Mouse (Mus musculus): Measurements from ENCODE around the gene Epb41l3. TPM values are rescaled to one million over a fixed set of nuclear protein-coding genes. Genes with fewer than 3 reads are reported as not detected.

Gene Epb41l3
- polyA plus RNA-seq, 1 experiment, result 0.12 TPM

- H3K36me3 ChIP-seq (ENCODE audit: control insufficient read depth), result no peaks in the 10 kb centered on the region
- H3K4me3 ChIP-seq (replicated peaks), result no peak overlapping the region
- H3K4me1 ChIP-seq (ENCODE audit: control insufficient read depth), result no peaks in the 10 kb centered on the region
- no peak for TF ChIP-seq GATA1 (IDR thresholded peaks at IDR 0.05; ENCODE audit: low read length)
- no peak for TF ChIP-seq TAL1 (IDR thresholded peaks at IDR 0.05; ENCODE audit: low read length)
- peaks cover 5% of the 10 kb centered on the region; the same call in 1 of the 2 replicates for H3K9me3 ChIP-seq (ENCODE audit: control insufficient read depth, low read length)
- no peaks in the 10 kb centered on the region for H3K27me3 ChIP-seq (ENCODE audit: control insufficient read depth)
These were observed 201.9 kb downstream of the Epb41l3 start for GRCm38 (mm10) chr17:69277362-69277761.

DNA sequence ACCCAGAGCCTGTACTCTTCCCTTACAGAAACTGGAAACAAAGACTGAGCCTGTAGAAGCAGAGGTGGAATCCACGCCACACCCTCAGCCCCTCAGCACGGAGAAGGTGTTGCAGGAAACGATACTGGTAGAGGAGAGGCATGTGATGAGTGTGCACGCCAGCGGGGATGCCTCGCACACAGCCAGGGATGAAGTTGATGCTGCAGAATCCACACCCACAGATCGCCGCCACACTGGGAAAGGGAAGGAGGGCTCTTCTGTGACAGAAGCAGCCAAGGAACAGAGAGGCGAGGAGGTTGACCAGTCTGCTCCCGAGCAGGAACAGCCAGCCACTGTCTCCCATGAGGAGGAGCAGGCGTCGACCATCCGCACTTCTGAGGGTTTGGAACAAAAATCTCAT is 209.0 kb downstream of the Epb41l3 start:
- no peaks in the 10 kb centered on the region for H3K36me3 ChIP-seq (ENCODE audit: control insufficient read depth)
- no peak overlapping the region for H3K4me3 ChIP-seq (replicated peaks)
- H3K27me3 ChIP-seq (ENCODE audit: control insufficient read depth), result no peaks in the 10 kb centered on the region
- no peaks in the 10 kb centered on the region for H3K4me1 ChIP-seq (ENCODE audit: control insufficient read depth)
- no peak for TF ChIP-seq GATA1 (IDR thresholded peaks at IDR 0.05; ENCODE audit: low read length)
- TF ChIP-seq TAL1 (IDR thresholded peaks at IDR 0.05; ENCODE audit: low read length), result no peak
- H3K9me3 ChIP-seq (ENCODE audit: control insufficient read depth, low read length), result peaks cover 51% of the 10 kb centered on the region

DNA sequence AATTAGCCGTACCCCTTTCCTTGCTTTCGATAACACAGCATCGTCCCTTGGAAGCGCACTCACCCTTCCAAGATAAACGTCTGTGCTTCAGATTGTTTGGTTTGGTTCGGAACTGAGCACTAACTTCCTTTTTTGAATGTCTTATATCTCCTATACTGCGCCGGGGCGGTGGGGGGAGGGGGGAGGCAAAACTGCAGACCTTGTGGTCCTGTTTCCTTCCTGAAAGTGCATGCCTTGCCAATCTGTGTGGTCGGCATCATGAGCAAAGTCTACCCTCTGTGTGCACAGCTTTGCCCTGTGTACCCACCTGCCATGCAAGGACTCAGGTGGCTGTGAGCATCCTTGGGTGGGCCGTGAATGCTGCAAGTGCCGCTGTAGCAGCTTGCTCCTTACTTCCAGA is 212.6 kb downstream of the Epb41l3 start:
- no peaks in the 10 kb centered on the region for H3K36me3 ChIP-seq (ENCODE audit: control insufficient read depth)
- no peaks in the 10 kb centered on the region for H3K4me1 ChIP-seq (ENCODE audit: control insufficient read depth)
- peaks cover 47% of the 10 kb centered on the region for H3K9me3 ChIP-seq (ENCODE audit: control insufficient read depth, low read length)
- H3K4me3 ChIP-seq (replicated peaks), result no peak overlapping the region
- H3K27me3 ChIP-seq (ENCODE audit: control insufficient read depth), result no peaks in the 10 kb centered on the region
- TF ChIP-seq TAL1 (IDR thresholded peaks at IDR 0.05; ENCODE audit: low read length), result no peak
- TF ChIP-seq GATA1 (IDR thresholded peaks at IDR 0.05; ENCODE audit: low read length), result no peak

GRCm38 (mm10) chr17:69290272-69290671 is 214.8 kb downstream of the Epb41l3 start:
- H3K4me3 ChIP-seq (replicated peaks), result no peak overlapping the region
- H3K4me1 ChIP-seq (ENCODE audit: control insufficient read depth), result no peaks in the 10 kb centered on the region
- no peak for TF ChIP-seq TAL1 (IDR thresholded peaks at IDR 0.05; ENCODE audit: low read length)
- no peak for TF ChIP-seq GATA1 (IDR thresholded peaks at IDR 0.05; ENCODE audit: low read length)
- no peaks in the 10 kb centered on the region for H3K27me3 ChIP-seq (ENCODE audit: control insufficient read depth)
- no peaks in the 10 kb centered on the region for H3K36me3 ChIP-seq (ENCODE audit: control insufficient read depth)
- peaks cover 42% of the 10 kb centered on the region for H3K9me3 ChIP-seq (ENCODE audit: control insufficient read depth, low read length)

GRCm38 (mm10) chr17:69301552-69301951 is 226.1 kb downstream of the Epb41l3 start:
- Histone ChIP-seq H3K27me3 (ENCODE audit: control insufficient read depth) (no peaks in the 10 kb centered on the region), H3K9me3 (ENCODE audit: control insufficient read depth, low read length) (peaks cover 14% of the 10 kb centered on the region; the same call in 1 of the 2 replicates), H3K4me3 (replicated peaks) (no peak overlapping the region), H3K4me1 (ENCODE audit: control insufficient read depth) (no peaks in the 10 kb centered on the region), H3K36me3 (ENCODE audit: control insufficient read depth) (no peaks in the 10 kb centered on the region)
- TF ChIP-seq TAL1 (IDR thresholded peaks at IDR 0.05; ENCODE audit: low read length) (no peak), GATA1 (IDR thresholded peaks at IDR 0.05; ENCODE audit: low read length) (no peak)

- Histone ChIP-seq H3K27me3 (ENCODE audit: control insufficient read depth) (no peaks in the 10 kb centered on the region), H3K9me3 (ENCODE audit: control insufficient read depth, low read length) (peaks cover 12% of the 10 kb centered on the region; the same call in 1 of the 2 replicates), H3K4me3 (replicated peaks) (no peak overlapping the region), H3K36me3 (ENCODE audit: control insufficient read depth) (no peaks in the 10 kb centered on the region), H3K4me1 (ENCODE audit: control insufficient read depth) (no peaks in the 10 kb centered on the region)
- no peak for TF ChIP-seq TAL1 (IDR thresholded peaks at IDR 0.05; ENCODE audit: low read length)
- no peak for TF ChIP-seq GATA1 (IDR thresholded peaks at IDR 0.05; ENCODE audit: low read length)
These were observed 228.2 kb downstream of the Epb41l3 start for GRCm38 (mm10) chr17:69303579-69304274.

DNA sequence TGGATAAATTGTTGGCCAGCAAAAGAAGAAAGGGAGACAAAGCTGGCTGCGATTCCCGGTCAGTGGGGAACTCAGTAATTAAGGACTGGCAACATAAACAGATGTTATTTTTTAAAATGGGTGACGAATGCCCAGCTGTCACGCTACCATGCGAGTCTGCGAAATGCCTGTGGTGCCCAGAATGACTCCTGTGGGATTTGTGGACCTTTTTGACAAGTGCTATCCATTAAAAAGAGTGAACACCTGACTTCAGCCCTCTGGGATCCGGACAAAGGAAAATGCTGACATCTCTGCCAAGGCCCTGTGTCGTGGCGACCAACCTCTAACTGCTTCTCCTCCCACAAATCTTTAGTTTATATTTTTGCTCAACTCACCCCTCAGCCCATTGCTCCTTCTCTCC is 232.2 kb downstream of the Epb41l3 start:
- no peaks in the 10 kb centered on the region for H3K36me3 ChIP-seq (ENCODE audit: control insufficient read depth)
- no peak for TF ChIP-seq GATA1 (IDR thresholded peaks at IDR 0.05; ENCODE audit: low read length)
- TF ChIP-seq TAL1 (IDR thresholded peaks at IDR 0.05; ENCODE audit: low read length), result no peak
- H3K4me3 ChIP-seq (replicated peaks), result no peak overlapping the region
- no peaks in the 10 kb centered on the region for H3K4me1 ChIP-seq (ENCODE audit: control insufficient read depth)
- H3K9me3 ChIP-seq (ENCODE audit: control insufficient read depth, low read length), result peaks cover 11% of the 10 kb centered on the region; the same call in 1 of the 2 replicates
- no peaks in the 10 kb centered on the region for H3K27me3 ChIP-seq (ENCODE audit: control insufficient read depth)

DNA sequence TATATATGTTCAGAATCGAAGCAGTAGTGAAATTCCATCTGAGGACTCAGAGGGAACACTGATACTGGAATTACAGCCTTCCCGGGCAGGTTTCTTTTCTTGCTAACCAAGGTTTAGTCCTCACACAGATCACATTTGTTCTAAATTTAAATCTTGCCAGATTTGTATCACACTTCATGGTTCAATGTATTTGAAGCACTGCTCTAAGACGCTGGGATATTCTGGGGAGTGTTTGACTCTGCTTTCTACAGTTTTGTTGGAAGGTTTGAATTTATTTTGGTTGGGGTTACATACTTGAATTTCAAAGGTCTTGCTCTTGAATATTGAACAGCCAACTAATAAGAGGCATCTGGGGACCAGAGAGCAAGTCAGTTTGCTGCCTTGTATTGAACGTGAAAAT is 234.4 kb downstream of the Epb41l3 start:
- Histone ChIP-seq H3K36me3 (ENCODE audit: control insufficient read depth) (no peaks in the 10 kb centered on the region), H3K9me3 (ENCODE audit: control insufficient read depth, low read length) (peaks cover 13% of the 10 kb centered on the region), H3K4me3 (replicated peaks) (no peak overlapping the region), H3K27me3 (ENCODE audit: control insufficient read depth) (no peaks in the 10 kb centered on the region), H3K4me1 (ENCODE audit: control insufficient read depth) (no peaks in the 10 kb centered on the region)
- no peak for TF ChIP-seq TAL1 (IDR thresholded peaks at IDR 0.05; ENCODE audit: low read length)
- no peak for TF ChIP-seq GATA1 (IDR thresholded peaks at IDR 0.05; ENCODE audit: low read length)

GRCm38 (mm10) chr17:69320496-69320895 is 245.0 kb downstream of the Epb41l3 start:
- H3K9me3 ChIP-seq (ENCODE audit: control insufficient read depth, low read length), result peaks cover 11% of the 10 kb centered on the region; the same call in 1 of the 2 replicates
- no peak for TF ChIP-seq TAL1 (IDR thresholded peaks at IDR 0.05; ENCODE audit: low read length)
- no peak for TF ChIP-seq GATA1 (IDR thresholded peaks at IDR 0.05; ENCODE audit: low read length)
- no peaks in the 10 kb centered on the region for H3K36me3 ChIP-seq (ENCODE audit: control insufficient read depth)
- H3K27me3 ChIP-seq (ENCODE audit: control insufficient read depth), result no peaks in the 10 kb centered on the region
- H3K4me1 ChIP-seq (ENCODE audit: control insufficient read depth), result no peaks in the 10 kb centered on the region
- H3K4me3 ChIP-seq (replicated peaks), result no peak overlapping the region
